Mouse (Mus musculus) left cerebral cortex, postnatal 14 days (tissue): ENCODE data around the gene Napepld. TPM values are rescaled to one million over a fixed set of nuclear protein-coding genes. Genes with fewer than 3 reads are reported as not detected.
A peak's percentile ranks its signal among the peaks of the same experiment; 100 is the strongest.
"Not testable (repeated sequence)": the region's sequence is repeated elsewhere in the genome, so short reads cannot be mapped to it uniquely, and the experiment has no call there.

Experiments
- DNase-seq, 2 experiments: peaks; one replicate each; pipeline ENCODE4 v3.0.0; 2021 to 2022; ENCODE audit warnings: low spot score in 2 of 2, mixed read lengths in 1 of 2
- intact Hi-C: fragments of 180-260 bp; cut with DNase I; formaldehyde crosslinking; loops from one replicate; pipeline ENCODE4 v1.15.1; 2025
- total RNA-seq, 2 experiments: library from RNA; stranded (reverse); gene quantifications; 2 replicates each; pipeline ENCODE4 v1.2.3; 2021

Napepld gene
- total RNA-seq, 2 experiments from 2014 or later: 8.6 to 9.0 TPM

- intact Hi-C loops: loop anchor here (5.0 kb wide), 1 partner anchor 374 kb away; no protein-coding TSS in a partner anchor
- peak; percentile 72 to 84 for DNase-seq
Measured at GRCm38 (mm10) chr5:21640961-21641360, 60.2 kb downstream of the Napepld start.

- intact Hi-C loops: no loop called here
- no peak for DNase-seq
Measured at GRCm38 (mm10) chr5:21625916-21626315, 75.3 kb downstream of the Napepld start.

- intact Hi-C loops: no loop called here
Measured at GRCm38 (mm10) chr5:21616450-21617009, 84.7 kb downstream of the Napepld start.

GRCm38 (mm10) chr5:21614299-21614698 is 86.9 kb downstream of the Napepld start:
- intact Hi-C loops, DNase-seq: not testable (repeated sequence)

More at GRCm38 (mm10) chr5:21616450-21617009, 84.7 kb downstream of the Napepld start:
- no peak for DNase-seq

Other genes starting within 250 kb of the Napepld start
- gene Lrrc17, start 157.8 kb downstream of the Napepld start, total RNA-seq: under 1 TPM; 0.55 to 0.64 TPM
- gene Fbxl13, start 55.8 kb downstream of the Napepld start, total RNA-seq: under 1 TPM; 0.33 to 0.36 TPM
- 10 to 100 TPM; 20.4 to 22.1 TPM for gene Armc10, start 55.6 kb downstream of the Napepld start, total RNA-seq
- 10 to 100 TPM; 68.6 to 69.7 TPM for gene Pmpcb, start 35.7 kb upstream of the Napepld start, total RNA-seq
- 10 to 100 TPM; 33.7 to 34.6 TPM for gene Dnajc2, start 83.9 kb upstream of the Napepld start, total RNA-seq
- 100 to 1,000 TPM; 115 to 121 TPM for gene Psmc2, start 83.9 kb upstream of the Napepld start, total RNA-seq
- gene Slc26a5, start 164.2 kb upstream of the Napepld start, total RNA-seq: under 1 TPM in 1 of 2 experiments, not detected in 1; 0.70 TPM